Mouse (Mus musculus) forebrain, embryonic 15.5 days (tissue): ENCODE results near the gene Cdh18. TPM values are rescaled to one million over a fixed set of nuclear protein-coding genes. Genes with fewer than 3 reads are reported as not detected.
"Not testable (repeated sequence)": the region's sequence is repeated elsewhere in the genome, so short reads cannot be mapped to it uniquely, and the experiment has no call there.

Experiments
- ATAC-seq: fragments of 200-750 bp; cut with Nextera tagmentation; replicated peaks from 2 replicates; pipeline ENCODE4 v1.8.0; 2017; ENCODE audit warnings: mild to moderate bottlenecking, moderate TSS enrichment, moderate library complexity
- H3K27ac ChIP-seq: fragments of 300-500 bp; sonication (generic); replicated peaks from 2 replicates; pipeline ENCODE4 v1.5.1; 2015; ENCODE audit warnings: mild to moderate bottlenecking, inconsistent platforms
- H3K27me3 ChIP-seq: fragments of 300-500 bp; sonication (generic); 2 replicates; pipeline ENCODE4 v1.6.1; 2015; ENCODE audit warnings: inconsistent platforms
- H3K36me3 ChIP-seq: fragments of 300-500 bp; sonication (generic); 2 replicates; pipeline ENCODE4 v1.6.1; 2015; ENCODE audit warnings: mild to moderate bottlenecking, inconsistent platforms
- H3K4me1 ChIP-seq: fragments of 300-500 bp; sonication (generic); 2 replicates; pipeline ENCODE4 v1.6.1; 2015; ENCODE audit warnings: inconsistent platforms
- H3K4me2 ChIP-seq: fragments of 300-500 bp; sonication (generic); replicated peaks from 2 replicates; pipeline ENCODE4 v1.6.1; 2015; ENCODE audit warnings: mild to moderate bottlenecking, inconsistent platforms
- H3K4me3 ChIP-seq: fragments of 300-500 bp; sonication (generic); 2 replicates; pipeline ENCODE4 v1.5.1; 2015; ENCODE audit warnings: mild to moderate bottlenecking, inconsistent platforms
- H3K9ac ChIP-seq: fragments of 300-500 bp; sonication (generic); replicated peaks from 2 replicates; pipeline ENCODE4 v1.6.1; 2015; ENCODE audit warnings: mild to moderate bottlenecking, inconsistent platforms
- H3K9me3 ChIP-seq: fragments of 300-500 bp; sonication (generic); 2 replicates; pipeline ENCODE4 v1.6.1; 2016; ENCODE audit warnings: inconsistent platforms
- WGBS: fragments of 180-500 bp; shearing (Covaris S2); methylation state at CpG from one replicate; pipeline ENCODE4 v1.1.7; 2015; ENCODE audit warnings: mixed read lengths; 5-methylcytosine and 5-hydroxymethylcytosine counted together
- polyA plus RNA-seq: library from polyadenylated mRNA; unstranded; fragments of >200 nt; fragmentation: Nextera tagmentation; extraction: Ambion mirVana; gene quantifications from 2 replicates; pipeline ENCODE4 v1.2.1, GENCODE M21; 2015

Cdh18 gene
- 1.9 and 3.0 TPM in 2 replicates for polyA plus RNA-seq

- no peaks in the 10 kb centered on the region for H3K27me3 ChIP-seq
- no peak within 1 kb of the TSS for H3K27ac ChIP-seq
- ATAC-seq, result no peak
- no peak within 1 kb of the TSS for H3K4me3 ChIP-seq
- no peaks in the 10 kb centered on the region for H3K4me1 ChIP-seq
- no peak within 1 kb of the TSS for H3K9ac ChIP-seq
- no peaks in the 10 kb centered on the region for H3K9me3 ChIP-seq
- 47% methylated on average over 5 of the region's 5 CpGs for WGBS
- no peak within 1 kb of the TSS for H3K4me2 ChIP-seq
- no peaks in the 10 kb centered on the region for H3K36me3 ChIP-seq
Measured at GRCm38 (mm10) chr15:22548711-22549271, at the start of gene Cdh18. Gene Cdh18 (plus strand): TSS chr15:22549022.

GRCm38 (mm10) chr15:22511271-22511670 is 37.6 kb upstream of the Cdh18 start:
- Histone ChIP-seq H3K4me1 (no peaks in the 10 kb centered on the region), H3K4me3 (no peak overlapping the region), H3K9me3 (no peaks in the 10 kb centered on the region), H3K4me2 (no peak overlapping the region), H3K27me3 (no peaks in the 10 kb centered on the region), H3K27ac (no peak overlapping the region), H3K36me3 (no peaks in the 10 kb centered on the region), H3K9ac (no peak overlapping the region)
- ATAC-seq, result no peak

- no peak for ATAC-seq
- H3K27ac ChIP-seq, result no peak overlapping the region
- no peaks in the 10 kb centered on the region for H3K9me3 ChIP-seq
- H3K9ac ChIP-seq, result no peak overlapping the region
- 74% methylated on average over 2 of the region's 2 CpGs for WGBS
- no peaks in the 10 kb centered on the region for H3K36me3 ChIP-seq
- no peaks in the 10 kb centered on the region for H3K27me3 ChIP-seq
- H3K4me3 ChIP-seq, result no peak overlapping the region
- H3K4me1 ChIP-seq, result no peaks in the 10 kb centered on the region
- H3K4me2 ChIP-seq, result no peak overlapping the region
Measured at GRCm38 (mm10) chr15:22535828-22536227, 13.0 kb upstream of the Cdh18 start.

- ATAC-seq, result no peak
- H3K27me3 ChIP-seq, result no peaks in the 10 kb centered on the region
- no peak overlapping the region for H3K9ac ChIP-seq
- no peaks in the 10 kb centered on the region for H3K9me3 ChIP-seq
- no peak overlapping the region for H3K27ac ChIP-seq
- no peaks in the 10 kb centered on the region for H3K4me1 ChIP-seq
- no peaks in the 10 kb centered on the region for H3K36me3 ChIP-seq
- H3K4me3 ChIP-seq, result no peak overlapping the region
- WGBS, result 8% methylated on average over 4 of the region's 4 CpGs
- no peak overlapping the region for H3K4me2 ChIP-seq
Measured at GRCm38 (mm10) chr15:22577974-22578616, 29.3 kb downstream of the Cdh18 start.

- Histone ChIP-seq H3K9ac (no peak overlapping the region), H3K27me3 (no peaks in the 10 kb centered on the region), H3K36me3 (no peaks in the 10 kb centered on the region), H3K27ac (no peak overlapping the region), H3K9me3 (no peaks in the 10 kb centered on the region), H3K4me3 (no peak overlapping the region), H3K4me1 (no peaks in the 10 kb centered on the region), H3K4me2 (no peak overlapping the region)
- WGBS, result 38% methylated on average over 3 of the region's 3 CpGs
- no peak for ATAC-seq
Measured at GRCm38 (mm10) chr15:22578617-22578990, 29.8 kb downstream of the Cdh18 start.

- no peak for ATAC-seq
- Histone ChIP-seq H3K27ac (no peak overlapping the region), H3K36me3 (no peaks in the 10 kb centered on the region), H3K4me1 (no peaks in the 10 kb centered on the region), H3K4me3 (no peak overlapping the region), H3K9me3 (no peaks in the 10 kb centered on the region), H3K27me3 (no peaks in the 10 kb centered on the region), H3K9ac (no peak overlapping the region), H3K4me2 (no peak overlapping the region)
- 73% methylated on average over 1 of the region's 1 CpGs for WGBS
Measured at GRCm38 (mm10) chr15:22584667-22585066, 35.8 kb downstream of the Cdh18 start.

GRCm38 (mm10) chr15:22716376-22716775 is 167.6 kb downstream of the Cdh18 start:
- WGBS, result 67% methylated on average over 2 of the region's 2 CpGs
- no peak for ATAC-seq
- Histone ChIP-seq H3K9ac (no peak overlapping the region), H3K9me3 (no peaks in the 10 kb centered on the region), H3K27me3 (no peaks in the 10 kb centered on the region), H3K4me2 (no peak overlapping the region), H3K4me1 (peaks cover 4% of the 10 kb centered on the region; the same call in 1 of the 2 replicates), H3K4me3 (no peak overlapping the region), H3K27ac (no peak overlapping the region), H3K36me3 (no peaks in the 10 kb centered on the region)

GRCm38 (mm10) chr15:22717681-22718080 is 168.9 kb downstream of the Cdh18 start:
- Histone ChIP-seq H3K4me1 (peaks cover 4% of the 10 kb centered on the region; the same call in 1 of the 2 replicates), H3K9ac (no peak overlapping the region), H3K36me3 (no peaks in the 10 kb centered on the region), H3K27me3 (no peaks in the 10 kb centered on the region), H3K9me3 (no peaks in the 10 kb centered on the region), H3K4me3 (no peak overlapping the region), H3K27ac (no peak overlapping the region), H3K4me2 (no peak overlapping the region)
- peak; percentile 83 for ATAC-seq
- whole genome bisulfite sequencing, result 35% methylated on average over 3 of the region's 3 CpGs

GRCm38 (mm10) chr15:22726574-22726973 is 177.8 kb downstream of the Cdh18 start:
- WGBS, result 51% methylated on average over 1 of the region's 1 CpGs

GRCm38 (mm10) chr15:22733039-22733438 is 184.2 kb downstream of the Cdh18 start:
- ATAC-seq, result no peak
- H3K27me3 ChIP-seq, result no peaks in the 10 kb centered on the region
- no peaks in the 10 kb centered on the region for H3K4me1 ChIP-seq
- H3K4me2 ChIP-seq, result no peak overlapping the region
- H3K27ac ChIP-seq, result no peak overlapping the region
- H3K4me3 ChIP-seq, result no peak overlapping the region
- H3K9ac ChIP-seq, result no peak overlapping the region
- H3K9me3 ChIP-seq, result no peaks in the 10 kb centered on the region
- no peaks in the 10 kb centered on the region for H3K36me3 ChIP-seq

More at GRCm38 (mm10) chr15:22726574-22726973, 177.8 kb downstream of the Cdh18 start:
- Histone ChIP-seq H3K4me3 (no peak overlapping the region), H3K27ac (no peak overlapping the region), H3K27me3 (no peaks in the 10 kb centered on the region), H3K4me2 (no peak overlapping the region), H3K9ac (no peak overlapping the region), H3K9me3 (peaks cover 4% of the 10 kb centered on the region; the same call in 1 of the 2 replicates), H3K36me3 (no peaks in the 10 kb centered on the region), H3K4me1 (no peaks in the 10 kb centered on the region)
- ATAC-seq, result peak; percentile 67; the same call in 1 of the 2 replicates

GRCm38 (mm10) chr15:22736165-22736564 is 187.3 kb downstream of the Cdh18 start:
- no peak overlapping the region for H3K4me2 ChIP-seq
- no peaks in the 10 kb centered on the region for H3K4me1 ChIP-seq
- no peaks in the 10 kb centered on the region for H3K36me3 ChIP-seq
- no peaks in the 10 kb centered on the region for H3K9me3 ChIP-seq
- H3K27me3 ChIP-seq, result no peaks in the 10 kb centered on the region
- no peak overlapping the region for H3K9ac ChIP-seq
- no peak for ATAC-seq
- WGBS, result 78% methylated on average over 3 of the region's 3 CpGs
- H3K27ac ChIP-seq, result no peak overlapping the region
- H3K4me3 ChIP-seq, result no peak overlapping the region

- not testable (repeated sequence) for H3K27ac ChIP-seq, H3K4me1 ChIP-seq, H3K36me3 ChIP-seq, H3K9me3 ChIP-seq, H3K4me3 ChIP-seq, H3K4me2 ChIP-seq, ATAC-seq, H3K9ac ChIP-seq, H3K27me3 ChIP-seq
Measured at GRCm38 (mm10) chr15:22761257-22761656, 212.4 kb downstream of the Cdh18 start.

GRCm38 (mm10) chr15:22766591-22766990 is 217.8 kb downstream of the Cdh18 start:
- H3K27me3 ChIP-seq, H3K9ac ChIP-seq, H3K4me1 ChIP-seq, H3K27ac ChIP-seq, H3K9me3 ChIP-seq, H3K4me2 ChIP-seq, H3K4me3 ChIP-seq, H3K36me3 ChIP-seq, ATAC-seq: not testable (repeated sequence)
- 92% methylated on average over 3 of the region's 3 CpGs for WGBS
